Mouse (Mus musculus) neural tube, embryonic 10.5 days (tissue): ENCODE results near the gene Il6ra.

Source experiments
- DNase-seq: peaks from one replicate; pipeline ENCODE4 v3.0.0-alpha.2; 2017; ENCODE audit warnings: low spot score; ENCODE audit errors: extremely low spot score

Il6ra gene

GRCm38 (mm10) chr3:89909703-89910542, 3.1 kb downstream of the Il6ra start:
- DNase-seq: no peak

GRCm38 (mm10) chr3:89908836-89909235, 4.2 kb downstream of the Il6ra start:
- DNase-seq: no peak

DNA sequence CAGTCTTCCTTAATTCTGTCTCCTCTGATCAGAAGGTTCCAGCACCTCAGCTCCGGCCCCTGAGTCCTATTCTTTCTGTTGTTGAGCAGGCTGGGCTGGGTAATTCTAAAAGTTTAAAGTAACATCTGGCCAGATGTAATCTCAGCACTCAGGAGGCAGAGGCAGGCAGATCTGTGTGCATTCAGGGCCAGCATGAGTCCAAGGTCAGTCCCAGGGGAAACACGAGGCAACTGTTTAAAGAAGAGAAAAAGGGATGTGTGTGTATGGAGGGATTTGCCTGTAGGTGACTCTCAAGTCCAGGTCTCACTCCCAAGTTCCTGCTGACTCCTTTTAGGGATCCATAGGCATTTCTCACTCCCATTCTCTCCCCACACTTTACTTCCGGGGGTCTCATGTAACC, 5.2 kb downstream of the Il6ra start:
- DNase-seq: no peak

- no peak for DNase-seq
These were observed 13.5 kb downstream of the Il6ra start for GRCm38 (mm10) chr3:89899511-89899908.

DNA sequence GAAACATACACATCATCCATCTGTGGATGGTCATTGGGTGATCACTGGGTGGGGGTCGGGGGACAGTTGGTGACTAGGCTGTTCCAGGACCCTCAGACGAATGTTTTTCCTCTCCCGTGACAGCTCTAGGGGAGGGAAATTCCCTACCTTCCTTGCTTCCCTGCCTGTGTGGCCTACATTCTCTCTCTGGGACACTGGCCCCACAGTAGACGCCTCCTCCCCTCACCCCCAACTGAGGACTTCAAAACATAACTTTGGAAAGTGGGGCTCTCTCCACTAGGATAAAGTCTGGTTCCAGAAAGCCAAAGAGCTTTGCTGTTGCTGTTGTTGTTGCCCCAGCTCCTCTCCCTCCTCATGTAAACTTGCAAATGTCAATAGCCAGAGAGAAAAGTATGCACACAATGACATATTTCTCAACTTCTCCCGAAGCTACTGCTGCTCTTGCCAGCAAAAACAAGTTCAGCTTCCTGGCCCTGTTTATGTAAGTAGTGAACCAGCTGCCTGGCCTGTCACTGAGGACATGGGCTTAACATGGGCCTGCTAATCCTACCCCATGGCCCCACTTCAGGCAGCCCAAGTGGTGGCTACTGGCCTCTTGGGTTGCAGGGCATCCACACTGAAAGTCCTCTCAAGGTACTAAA, 14.0 kb downstream of the Il6ra start:
- no peak for DNase-seq

DNA sequence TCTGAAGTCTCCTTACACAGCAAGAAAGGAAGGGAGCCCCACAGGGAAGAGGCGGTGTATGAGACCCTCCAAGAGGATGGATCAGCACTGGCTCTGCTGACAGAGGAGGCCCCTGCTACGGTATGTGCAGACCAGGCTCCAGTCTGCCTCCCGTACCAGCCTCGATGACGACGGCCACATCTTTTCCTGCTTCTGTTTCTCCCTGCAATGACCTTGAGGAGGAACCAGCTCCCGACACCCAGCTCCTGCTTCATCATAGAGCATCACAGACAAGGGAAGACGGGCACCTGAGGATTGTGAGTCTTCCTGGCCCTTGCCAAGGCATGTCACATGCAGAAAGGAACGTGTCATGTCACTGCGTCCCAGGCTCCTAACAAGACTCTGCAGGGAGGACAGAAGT, 15.0 kb downstream of the Il6ra start:
- no peak for DNase-seq

- DNase-seq: no peak
These were observed 15.7 kb downstream of the Il6ra start for GRCm38 (mm10) chr3:89897204-89897796.

DNA sequence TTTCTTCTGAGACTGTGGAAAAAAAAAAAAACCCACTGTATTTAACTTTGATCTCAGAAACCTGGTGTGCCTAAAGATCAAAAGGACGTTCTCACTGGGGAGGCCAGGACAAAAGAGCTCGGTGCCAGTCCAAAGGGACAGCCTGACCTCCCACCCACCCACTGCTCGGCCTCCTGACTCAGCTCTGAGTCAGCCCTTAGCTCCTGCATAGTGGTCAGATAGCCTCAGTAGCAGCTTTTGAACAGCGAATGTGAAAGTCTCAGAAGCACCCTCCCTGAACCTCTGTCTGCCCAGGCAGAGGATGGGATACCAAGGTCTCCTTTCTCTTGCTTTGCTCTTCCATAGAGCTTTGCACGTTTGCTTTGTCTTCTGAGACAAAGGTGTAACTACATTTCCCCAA, 16.4 kb downstream of the Il6ra start:
- peak; percentile 28 for DNase-seq

GRCm38 (mm10) chr3:89892517-89893106, 20.4 kb downstream of the Il6ra start:
- no peak for DNase-seq

DNA sequence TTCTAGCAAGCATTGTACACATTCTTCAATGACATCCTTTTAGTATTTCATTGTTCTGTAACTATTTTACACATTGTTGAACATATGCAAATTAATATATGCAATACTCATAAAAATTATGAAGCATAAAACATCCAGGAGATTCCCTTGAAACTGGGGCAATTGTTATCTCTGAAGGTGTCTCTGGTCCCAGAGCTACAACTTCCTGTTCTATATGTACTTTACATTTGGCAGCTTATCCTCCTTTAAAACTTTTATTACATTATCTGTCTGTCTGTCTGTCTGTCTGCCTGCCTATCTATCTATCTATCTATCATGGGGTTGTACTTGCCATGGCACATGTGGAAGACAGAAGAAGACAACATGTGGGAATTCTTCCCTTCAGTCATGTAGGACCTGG, 21.3 kb downstream of the Il6ra start:
- DNase-seq: no peak

GRCm38 (mm10) chr3:89889841-89890430, 23.1 kb downstream of the Il6ra start:
- no peak for DNase-seq

DNA sequence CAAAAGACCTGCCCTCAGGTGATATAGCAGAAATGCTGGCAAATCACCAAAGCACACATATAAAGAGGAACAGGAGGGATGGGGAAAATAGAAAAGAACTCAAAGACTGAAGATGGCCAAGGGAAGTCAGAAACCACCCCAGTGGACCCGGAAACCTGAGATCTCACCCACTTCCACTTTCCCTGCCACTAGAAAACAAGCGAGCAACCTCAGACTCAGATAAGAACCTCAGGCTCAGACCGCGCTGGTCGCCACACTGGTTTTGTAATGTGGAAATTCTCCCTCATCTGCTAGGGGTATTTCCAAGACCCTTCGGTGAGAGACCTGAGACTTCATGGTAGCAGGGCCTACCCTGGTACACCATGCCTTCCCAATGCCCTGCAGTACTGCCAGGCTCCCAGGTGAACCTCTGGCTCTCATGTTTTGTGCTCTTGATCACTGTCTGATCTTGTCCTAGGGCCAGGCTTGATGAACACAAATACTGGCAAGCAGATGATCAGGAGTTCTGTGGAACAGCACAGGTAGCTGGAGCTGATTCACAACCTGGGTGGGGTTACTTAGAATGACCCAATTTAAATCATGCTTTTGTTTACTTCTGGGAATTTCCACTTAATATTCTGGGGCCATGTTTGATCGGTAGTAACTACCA, 25.3 kb downstream of the Il6ra start:
- no peak for DNase-seq

DNA sequence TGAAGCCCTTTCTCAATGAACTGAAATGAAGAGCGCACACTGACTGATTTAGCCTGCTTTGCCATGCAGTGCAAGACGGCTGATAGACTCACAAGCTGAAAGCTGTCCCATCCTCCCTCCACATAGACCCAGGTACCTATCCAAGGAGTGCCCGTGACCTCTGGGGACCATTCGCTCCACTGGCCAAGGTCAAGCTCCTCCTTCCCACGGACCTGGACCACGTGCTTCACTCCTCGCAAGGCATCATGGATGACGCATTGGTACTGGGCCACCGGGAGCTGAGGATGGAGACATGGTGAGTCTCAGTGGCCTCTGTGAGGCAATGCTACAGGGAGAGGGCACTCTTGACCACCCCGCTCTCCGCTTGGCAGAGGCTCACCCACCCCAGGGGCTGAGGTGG, 27.2 kb downstream of the Il6ra start:
- no peak for DNase-seq

DNA sequence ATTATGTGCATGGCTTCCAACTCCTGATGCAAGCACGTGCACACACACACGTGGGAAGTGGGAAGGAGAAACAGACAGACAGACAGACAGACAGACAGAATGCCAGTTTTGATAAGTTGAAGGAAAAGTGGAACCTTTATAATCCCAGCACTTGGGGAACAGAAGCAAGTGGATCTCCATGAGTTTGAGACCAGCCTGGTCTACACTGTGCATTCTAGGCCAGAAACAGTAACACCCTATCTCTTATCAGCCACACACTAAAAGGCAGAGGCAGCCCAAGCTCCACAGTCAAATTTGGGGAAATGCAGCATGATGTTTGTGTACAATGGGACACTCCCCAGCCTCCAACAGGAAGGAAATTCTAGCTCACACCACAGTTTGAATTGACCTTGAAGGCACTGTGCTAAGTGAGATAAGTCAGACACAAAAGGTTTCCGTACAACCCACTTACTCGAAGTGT, 29.4 kb downstream of the Il6ra start:
- no peak for DNase-seq

- no peak for DNase-seq
These were observed 30.3 kb downstream of the Il6ra start for GRCm38 (mm10) chr3:89882556-89883181.

- no peak for DNase-seq
These were observed 32.8 kb downstream of the Il6ra start for GRCm38 (mm10) chr3:89880036-89880851.

GRCm38 (mm10) chr3:89879326-89879725, 33.7 kb downstream of the Il6ra start:
- DNase-seq: no peak

DNA sequence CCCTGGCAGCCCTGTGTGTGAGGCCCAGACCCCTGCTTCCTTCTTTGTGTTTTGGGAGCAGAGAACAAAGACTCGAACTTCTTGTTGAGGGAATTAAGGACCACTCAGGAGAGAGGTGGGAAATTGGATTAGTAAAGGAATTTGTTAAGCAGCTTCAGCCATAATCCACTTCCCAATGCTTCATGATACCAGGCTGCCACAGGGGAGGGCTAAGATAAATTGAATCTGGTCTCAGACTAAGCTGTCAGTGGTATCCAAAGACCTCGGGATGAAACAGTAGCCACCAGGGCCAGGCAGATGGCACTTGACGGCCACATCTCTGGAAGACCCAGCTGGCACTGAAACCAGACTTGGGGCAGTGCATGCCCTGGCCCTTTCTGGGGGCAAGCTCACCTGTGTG, 34.5 kb downstream of the Il6ra start:
- DNase-seq: no peak

DNA sequence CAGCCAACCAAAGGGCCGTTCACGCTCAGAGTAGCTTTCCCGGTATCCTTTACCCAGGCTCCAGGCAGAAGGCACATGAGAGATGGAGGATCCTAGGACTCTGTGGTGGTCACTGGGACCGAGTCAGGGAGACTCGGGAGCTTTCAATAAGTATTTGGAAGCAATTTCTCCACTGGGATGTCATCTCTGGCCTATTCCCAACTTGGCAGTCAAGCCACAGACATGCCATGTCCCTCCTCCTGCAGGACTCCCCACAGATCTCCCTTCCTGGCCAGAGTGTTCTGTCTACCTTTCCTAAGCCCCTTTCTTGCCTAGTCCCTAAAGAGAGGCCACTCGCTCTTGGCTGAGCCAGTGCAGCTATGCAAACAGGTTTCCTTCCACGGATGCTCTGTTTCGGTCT, 35.9 kb downstream of the Il6ra start:
- DNase-seq: no peak

GRCm38 (mm10) chr3:89876469-89876868, 36.5 kb downstream of the Il6ra start:
- no peak for DNase-seq
